Mouse (Mus musculus) stomach, postnatal 0 days (tissue): ENCODE data around the gene 4921517D22Rik.

Experiments
- CTCF ChIP-seq: IDR thresholded peaks from 2 replicates; pipeline ENCODE4 v1.5.1; 2016; ENCODE audit warnings: antibody characterized with exemption, low read depth, mild to moderate bottlenecking, moderate library complexity
- EP300 ChIP-seq: optimal IDR thresholded peaks from 2 replicates; pipeline ENCODE3; 2016; ENCODE audit warnings: antibody characterized with exemption

GRCm38 (mm10) chr13:59671521-59671920, 22.4 kb downstream of the 4921517D22Rik start:
- TF ChIP-seq CTCF (no peak), EP300 (no peak)
